Mouse (Mus musculus): ENCODE data around the gene Ska2. TPM values are rescaled to one million over a fixed set of nuclear protein-coding genes. Genes with fewer than 3 reads are reported as not detected.

Gene Ska2
- polyA plus RNA-seq, 1 experiment, result 75.7 TPM

- TF ChIP-seq POLR2A (IDR thresholded peaks at IDR 0.05; ENCODE audit: low read depth, low read length), result peak; percentile 68; the same call in 1 of the 2 replicates
- no peak for TF ChIP-seq CTCF (IDR thresholded peaks at IDR 0.05; ENCODE audit: borderline replicate concordance, insufficient read depth, low read length)
- peak within 1 kb of the TSS; percentile 95 for H3K4me3 ChIP-seq (ENCODE audit: insufficient read depth, low read length)
- H3K27ac ChIP-seq (ENCODE audit: insufficient read depth, low read length), result peak within 1 kb of the TSS; percentile 89
- H3K4me1 ChIP-seq (ENCODE audit: control insufficient read depth, insufficient read depth, low read length), result no peaks in the 10 kb centered on the region; the same call in 1 of the 2 replicates
Measured at GRCm38 (mm10) chr11:87108409-87108754, 652 bp upstream of the Ska2 start, which contains the start of gene Prr11. TSS of gene Prr11 (minus strand) at chr11:87108708.

- Histone ChIP-seq H3K27ac (ENCODE audit: insufficient read depth, low read length) (peak overlapping the region; percentile 89), H3K4me3 (ENCODE audit: insufficient read depth, low read length) (peak overlapping the region; percentile 76), H3K4me1 (ENCODE audit: control insufficient read depth, insufficient read depth, low read length) (no peaks in the 10 kb centered on the region; the same call in 1 of the 2 replicates)
- peak; percentile 45; the same call in 1 of the 2 replicates for TF ChIP-seq POLR2A (IDR thresholded peaks at IDR 0.05; ENCODE audit: low read depth, low read length)
- no peak for TF ChIP-seq CTCF (IDR thresholded peaks at IDR 0.05; ENCODE audit: borderline replicate concordance, insufficient read depth, low read length)
Measured at GRCm38 (mm10) chr11:87109519-87110171, 611 bp downstream of the Ska2 start.

DNA sequence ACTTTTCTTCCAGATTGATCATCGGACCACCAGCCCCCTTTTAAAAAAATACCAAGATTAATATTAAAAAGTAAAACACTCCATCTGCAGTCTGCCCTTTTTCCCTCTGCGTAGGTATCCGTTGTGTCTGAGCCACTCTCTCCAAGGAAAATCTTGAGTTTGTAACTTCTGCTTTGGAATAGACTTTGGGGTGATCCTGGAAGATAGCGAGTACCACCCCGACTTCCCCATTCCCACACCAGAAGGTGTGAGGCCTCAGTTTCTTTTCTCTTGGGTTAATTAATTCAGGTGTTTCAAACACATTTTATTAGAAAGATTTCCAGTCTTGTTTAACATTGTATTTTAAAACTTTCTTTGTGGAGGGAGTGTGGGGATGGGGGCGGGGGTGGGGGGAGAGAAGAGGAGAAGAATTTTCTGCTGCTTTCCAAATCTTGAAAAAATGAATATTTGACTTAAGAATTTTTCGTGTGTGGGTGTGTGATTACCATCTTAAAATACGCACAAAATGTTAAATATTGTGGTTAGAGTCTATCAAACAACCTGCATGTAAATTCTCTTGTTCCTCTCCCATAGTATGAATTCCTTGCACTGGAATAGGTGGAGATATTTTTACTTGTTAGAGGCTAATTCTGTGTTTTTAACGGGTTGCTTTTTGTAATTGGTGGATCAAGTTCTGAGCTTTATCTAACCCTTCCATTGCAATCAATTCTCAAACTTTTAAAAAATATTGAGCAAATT, 1.3 kb downstream of the Ska2 start:
- TF ChIP-seq POLR2A (IDR thresholded peaks at IDR 0.05; ENCODE audit: low read depth, low read length), result no peak
- Histone ChIP-seq H3K4me3 (ENCODE audit: insufficient read depth, low read length) (peak overlapping the region; percentile 76), H3K4me1 (ENCODE audit: control insufficient read depth, insufficient read depth, low read length) (no peaks in the 10 kb centered on the region; the same call in 1 of the 2 replicates), H3K27ac (ENCODE audit: insufficient read depth, low read length) (peak overlapping the region; percentile 89)

DNA sequence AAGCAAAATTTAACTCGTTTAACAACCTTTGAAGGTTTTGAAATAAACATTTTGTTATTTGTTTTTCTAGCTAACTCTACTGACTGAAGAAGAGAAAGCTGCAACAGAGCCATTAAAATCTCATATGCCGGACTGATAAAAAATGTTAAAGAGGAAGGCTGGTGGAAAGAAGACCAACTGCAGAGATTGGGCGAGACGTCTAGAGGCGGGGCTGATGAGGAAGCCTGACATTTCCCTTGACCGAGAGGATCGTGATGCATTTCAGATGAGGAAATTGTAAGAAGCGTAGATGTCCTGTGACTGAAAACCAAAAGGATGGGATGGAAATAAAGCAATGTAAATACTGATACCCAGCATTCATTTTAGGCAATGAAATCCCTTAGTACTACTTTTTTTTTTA, 12.8 kb downstream of the Ska2 start:
- Histone ChIP-seq H3K4me3 (ENCODE audit: insufficient read depth, low read length) (no peak overlapping the region), H3K27ac (ENCODE audit: insufficient read depth, low read length) (no peak overlapping the region), H3K4me1 (ENCODE audit: control insufficient read depth, insufficient read depth, low read length) (no peaks in the 10 kb centered on the region)
- no peak for TF ChIP-seq POLR2A (IDR thresholded peaks at IDR 0.05; ENCODE audit: low read depth, low read length)
- no peak for TF ChIP-seq CTCF (IDR thresholded peaks at IDR 0.05; ENCODE audit: borderline replicate concordance, insufficient read depth, low read length)

DNA sequence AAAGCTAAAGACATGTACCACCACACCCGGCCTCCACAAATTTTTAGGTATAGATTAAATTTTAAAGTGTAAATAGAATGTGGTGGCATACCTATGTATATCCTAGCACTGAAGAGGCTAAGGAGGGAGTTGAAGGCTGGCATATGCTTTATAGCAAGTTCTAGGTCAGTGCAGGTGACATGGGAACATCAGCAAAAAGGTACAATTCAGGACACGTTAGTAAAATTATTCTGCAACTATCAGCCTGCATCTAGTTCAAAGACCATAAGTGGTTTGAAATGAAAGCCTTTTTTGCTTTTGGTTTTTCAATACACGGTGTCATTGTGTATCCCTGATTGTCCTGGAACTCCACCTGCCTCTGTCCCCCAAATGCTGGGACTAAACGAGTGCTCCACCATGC, 16.5 kb downstream of the Ska2 start:
- H3K4me1 ChIP-seq (ENCODE audit: control insufficient read depth, insufficient read depth, low read length), result peaks cover 5% of the 10 kb centered on the region; the same call in 1 of the 2 replicates
- H3K4me3 ChIP-seq (ENCODE audit: insufficient read depth, low read length), result no peak overlapping the region
- TF ChIP-seq CTCF (IDR thresholded peaks at IDR 0.05; ENCODE audit: borderline replicate concordance, insufficient read depth, low read length), result no peak
- no peak for TF ChIP-seq POLR2A (IDR thresholded peaks at IDR 0.05; ENCODE audit: low read depth, low read length)
- peak overlapping the region; percentile 10; the same call in 1 of the 2 replicates for H3K27ac ChIP-seq (ENCODE audit: insufficient read depth, low read length)

DNA sequence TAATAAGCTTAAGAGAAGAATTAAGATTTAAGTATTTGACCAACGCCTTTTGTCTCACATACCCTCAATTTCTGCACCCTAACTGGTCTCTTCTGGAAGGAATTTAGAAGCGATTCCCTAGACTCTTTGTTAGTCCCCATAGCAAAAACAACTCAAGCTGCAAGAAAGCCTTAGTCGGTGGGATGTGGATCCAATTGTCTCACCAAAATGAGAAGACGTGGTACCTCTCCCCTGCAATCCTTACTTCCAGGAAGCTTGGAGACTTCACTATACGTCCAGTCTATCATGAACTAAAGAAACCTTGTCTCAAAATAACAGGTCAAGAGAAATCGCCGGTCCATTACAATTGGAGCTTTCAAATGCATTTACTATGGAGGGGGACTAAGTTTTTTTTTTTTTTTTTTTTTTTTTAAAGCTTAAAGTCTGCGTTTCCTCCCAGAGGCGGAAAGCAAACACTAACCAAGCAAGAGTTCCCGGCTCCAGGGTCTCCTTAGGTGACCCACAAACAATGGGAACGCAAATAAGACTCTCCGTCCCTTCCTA, 17.3 kb downstream of the Ska2 start:
- peak overlapping the region; percentile 34 for H3K4me3 ChIP-seq (ENCODE audit: insufficient read depth, low read length)
- TF ChIP-seq CTCF (IDR thresholded peaks at IDR 0.05; ENCODE audit: borderline replicate concordance, insufficient read depth, low read length) (no peak), POLR2A (IDR thresholded peaks at IDR 0.05; ENCODE audit: low read depth, low read length) (no peak; the same call in none of the 2 replicates)

DNA sequence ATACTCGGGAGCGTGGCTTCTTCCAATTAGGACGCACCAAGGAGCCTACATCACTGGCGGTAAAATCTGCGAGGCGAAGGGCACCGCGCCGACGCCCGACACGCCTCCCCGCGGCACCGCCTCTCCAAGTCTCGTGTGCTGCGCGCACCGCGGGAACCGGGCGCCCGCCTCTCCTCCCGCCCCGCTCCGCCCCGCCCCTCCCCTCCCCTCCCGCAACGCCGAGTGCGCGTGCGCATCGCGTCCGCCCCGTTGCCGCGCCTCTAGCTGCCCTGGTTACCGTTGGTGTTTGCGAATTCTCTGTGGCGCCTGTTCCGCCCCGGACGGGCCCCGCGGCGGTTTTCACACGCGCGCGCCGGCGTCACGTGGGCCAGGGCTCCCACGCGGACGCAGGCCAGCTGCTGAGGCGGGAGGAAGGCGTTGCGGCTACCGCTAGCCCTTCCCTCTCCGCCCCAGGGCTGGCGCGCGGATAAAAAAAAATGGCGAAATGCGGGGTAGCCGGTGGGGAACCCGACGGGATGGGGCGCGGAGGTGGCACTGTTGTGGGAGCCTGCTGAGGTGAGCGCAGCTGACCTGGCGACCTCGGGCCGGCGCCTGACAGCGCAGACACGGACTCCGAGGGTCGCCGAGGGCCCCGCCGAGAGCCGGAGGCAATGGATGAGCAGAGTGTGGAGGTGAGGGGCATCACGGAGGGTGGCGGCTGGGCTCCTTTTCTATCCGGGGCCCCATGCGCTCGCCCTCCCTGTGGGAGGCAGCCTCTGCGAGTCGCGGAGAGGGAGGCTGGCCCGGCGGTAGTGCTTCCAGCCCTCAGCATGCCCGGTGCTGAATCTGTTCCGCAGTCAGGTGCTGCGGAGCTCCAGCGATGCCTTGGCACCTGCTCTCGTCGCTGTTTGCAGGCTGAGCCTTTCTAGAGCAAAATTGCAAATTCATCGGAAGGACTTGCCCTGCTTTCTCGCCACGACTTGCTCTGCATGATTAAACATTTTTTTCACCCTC, 18.1 kb downstream of the Ska2 start, which contains the start of gene Trim37:
Trim37 (plus strand) TSS at position 254 of the 993 bp plus-strand sequence.
- peak within 1 kb of the TSS; percentile 89 for H3K4me3 ChIP-seq (ENCODE audit: insufficient read depth, low read length)
- peak; percentile 72 for TF ChIP-seq POLR2A (IDR thresholded peaks at IDR 0.05; ENCODE audit: low read depth, low read length)
- TF ChIP-seq CTCF (IDR thresholded peaks at IDR 0.05; ENCODE audit: borderline replicate concordance, insufficient read depth, low read length), result no peak
- peak within 1 kb of the TSS; percentile 59 for H3K27ac ChIP-seq (ENCODE audit: insufficient read depth, low read length)
- H3K4me1 ChIP-seq (ENCODE audit: control insufficient read depth, insufficient read depth, low read length), result peaks cover 5% of the 10 kb centered on the region; the same call in 1 of the 2 replicates

More for the DNA sequence above, 17.3 kb downstream of the Ska2 start:
- peaks cover 5% of the 10 kb centered on the region; the same call in 1 of the 2 replicates for H3K4me1 ChIP-seq (ENCODE audit: control insufficient read depth, insufficient read depth, low read length)
- peak overlapping the region; percentile 59 for H3K27ac ChIP-seq (ENCODE audit: insufficient read depth, low read length)

DNA sequence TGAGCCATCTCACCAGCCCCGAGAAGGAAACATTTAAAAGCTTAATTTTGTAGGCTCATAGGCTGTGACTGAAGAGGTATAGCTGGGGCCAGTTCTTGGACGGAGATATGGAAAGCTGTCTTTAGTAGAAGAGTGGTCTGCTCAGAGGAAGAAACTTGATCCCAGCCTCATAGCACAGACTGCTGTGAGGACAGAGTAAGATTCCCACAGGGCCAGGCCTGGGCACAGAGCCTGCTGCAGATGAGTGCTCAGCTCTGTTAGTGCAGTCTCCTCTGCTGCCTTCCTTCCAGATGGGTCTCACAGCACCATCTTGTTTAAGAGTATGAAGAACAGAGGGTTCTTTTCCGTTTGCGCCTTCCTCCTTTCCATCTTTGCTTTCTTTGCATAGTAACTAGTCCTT, 27.2 kb downstream of the Ska2 start:
- no peak overlapping the region for H3K27ac ChIP-seq (ENCODE audit: insufficient read depth, low read length)
- H3K4me3 ChIP-seq (ENCODE audit: insufficient read depth, low read length), result no peak overlapping the region
- no peaks in the 10 kb centered on the region for H3K4me1 ChIP-seq (ENCODE audit: control insufficient read depth, insufficient read depth, low read length)
- TF ChIP-seq POLR2A (IDR thresholded peaks at IDR 0.05; ENCODE audit: low read depth, low read length) (no peak), CTCF (IDR thresholded peaks at IDR 0.05; ENCODE audit: borderline replicate concordance, insufficient read depth, low read length) (no peak)

GRCm38 (mm10) chr11:87158012-87158411, 49.0 kb downstream of the Ska2 start:
- H3K4me1 ChIP-seq (ENCODE audit: control insufficient read depth, insufficient read depth, low read length), result no peaks in the 10 kb centered on the region
- no peak overlapping the region for H3K27ac ChIP-seq (ENCODE audit: insufficient read depth, low read length)
- no peak overlapping the region for H3K4me3 ChIP-seq (ENCODE audit: insufficient read depth, low read length)
- TF ChIP-seq POLR2A (IDR thresholded peaks at IDR 0.05; ENCODE audit: low read depth, low read length), result no peak
- TF ChIP-seq CTCF (IDR thresholded peaks at IDR 0.05; ENCODE audit: borderline replicate concordance, insufficient read depth, low read length), result no peak
